Mouse (Mus musculus) stomach, postnatal 0 days (tissue): ENCODE data around the gene Ncoa3. TPM values are rescaled to one million over a fixed set of nuclear protein-coding genes. Genes with fewer than 3 reads are reported as not detected.
A peak's percentile ranks its signal among the peaks of the same experiment; 100 is the strongest.

ENCODE experiments used
- ATAC-seq: fragments of 200-750 bp; cut with Nextera tagmentation; 2 replicates; pipeline ENCODE4 v1.8.0; 2017; ENCODE audit not compliant: low FRiP score, low TSS enrichment
- DNase-seq: peaks from one replicate; pipeline ENCODE4 v3.0.0-alpha.2; 2016; ENCODE audit warnings: low spot score
- H3K27ac ChIP-seq: fragments of 300-500 bp; sonication (generic); replicated peaks from 2 replicates; pipeline ENCODE4 v1.5.1; 2014; ENCODE audit warnings: mild to moderate bottlenecking, control low read depth
- H3K27me3 ChIP-seq: fragments of 300-500 bp; sonication (generic); 2 replicates; pipeline ENCODE4 v1.6.1; 2014; ENCODE audit warnings: low read length; ENCODE audit not compliant: control insufficient read depth, insufficient read depth
- H3K36me3 ChIP-seq: fragments of 300-500 bp; sonication (generic); 2 replicates; pipeline ENCODE4 v1.6.1; 2014; ENCODE audit warnings: low read length, mixed read lengths; ENCODE audit not compliant: control insufficient read depth, insufficient read depth
- H3K4me1 ChIP-seq: fragments of 300-500 bp; sonication (generic); replicated peaks from 2 replicates; pipeline ENCODE4 v1.6.1; 2014; ENCODE audit warnings: antibody characterized with exemption; ENCODE audit not compliant: control insufficient read depth, insufficient read depth
- H3K4me2 ChIP-seq: fragments of 300-500 bp; sonication (generic); replicated peaks from 2 replicates; pipeline ENCODE4 v1.6.1; 2014; ENCODE audit warnings: low read depth, mild to moderate bottlenecking, control low read depth, moderate library complexity
- H3K4me3 ChIP-seq: fragments of 300-500 bp; sonication (generic); 2 replicates; pipeline ENCODE4 v1.5.1; 2014; ENCODE audit warnings: low read depth, low read length, control low read depth
- H3K9ac ChIP-seq: fragments of 300-500 bp; sonication (generic); 2 replicates; pipeline ENCODE4 v1.6.1; 2014; ENCODE audit warnings: mild to moderate bottlenecking, low read length, control low read depth, mixed read lengths
- H3K9me3 ChIP-seq: fragments of 300-500 bp; sonication (generic); 2 replicates; pipeline ENCODE4 v1.6.1; 2016; ENCODE audit warnings: low read length; ENCODE audit not compliant: control insufficient read depth
- CTCF ChIP-seq: IDR thresholded peaks from 2 replicates; pipeline ENCODE4 v1.5.1; 2016; ENCODE audit warnings: antibody characterized with exemption, low read depth, mild to moderate bottlenecking, moderate library complexity
- EP300 ChIP-seq: optimal IDR thresholded peaks from 2 replicates; pipeline ENCODE3; 2016; ENCODE audit warnings: antibody characterized with exemption
- WGBS: fragments of 180-500 bp; shearing (Covaris S2); extraction: QIAGEN DNeasy Blood & Tissue Kit; methylation state at CpG from one replicate; pipeline ENCODE4 v1.1.7; 2014; 5-methylcytosine and 5-hydroxymethylcytosine counted together
- polyA plus RNA-seq: library from polyadenylated mRNA; unstranded; fragments of >200 nt; fragmentation: Nextera tagmentation; extraction: Ambion mirVana; gene quantifications from 2 replicates; pipeline ENCODE4 v1.2.1, GENCODE M21; 2015

Ncoa3 gene
- polyA plus RNA-seq, 1 experiment from 2014 or later, result 7.5 TPM

DNA sequence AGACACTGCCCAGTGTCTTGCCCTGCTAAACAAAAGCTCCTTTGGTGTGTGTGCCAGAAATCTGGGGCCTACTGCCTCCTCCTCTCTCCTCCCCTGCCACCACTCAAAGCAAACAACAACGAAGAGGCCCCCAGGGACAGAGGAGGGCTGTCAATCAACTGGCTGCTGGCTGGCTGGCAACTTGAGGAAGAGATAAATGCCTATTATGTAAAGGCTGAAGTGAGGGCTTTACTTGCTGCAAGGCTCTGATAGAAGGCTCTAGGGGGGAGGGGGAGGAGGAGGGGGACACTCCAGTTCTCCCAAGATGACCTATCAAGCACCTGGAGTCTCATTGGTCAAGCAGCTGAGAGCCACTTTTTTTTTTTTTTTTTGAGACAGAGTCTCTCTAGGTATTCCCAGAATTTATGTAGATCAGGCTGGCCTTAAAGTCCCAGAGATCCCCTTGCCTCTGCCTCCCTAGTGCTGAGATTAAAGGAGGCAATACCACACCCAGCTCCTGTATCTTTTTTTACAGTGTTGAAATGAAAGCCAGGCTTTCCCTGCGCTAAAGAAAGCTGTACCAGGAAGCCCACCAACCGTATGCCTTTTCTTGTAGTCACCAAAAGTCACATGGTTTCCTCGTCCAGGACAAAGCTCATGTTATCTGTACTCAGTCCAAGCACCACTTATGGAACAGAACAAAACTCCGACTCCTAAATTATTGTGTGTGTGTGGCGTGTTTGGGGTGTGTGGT lies 24.4 kb upstream of the Ncoa3 start:
- H3K4me2 ChIP-seq, result no peak overlapping the region
- peak; percentile 0; the same call in 1 of the 2 replicates for ATAC-seq

GRCm38 (mm10) chr2:165968876-165969275 lies 23.6 kb upstream of the Ncoa3 start:
- ATAC-seq (peak; percentile 93), DNase-seq (peak; percentile 84)
- no peaks in the 10 kb centered on the region for H3K9me3 ChIP-seq
- peak overlapping the region; percentile 67 for H3K27ac ChIP-seq
- WGBS, result 15% methylated on average over 3 of the region's 3 CpGs
- no peaks in the 10 kb centered on the region for H3K27me3 ChIP-seq
- no peak overlapping the region for H3K4me3 ChIP-seq
- no peaks in the 10 kb centered on the region for H3K4me1 ChIP-seq
- TF ChIP-seq EP300 (no peak), CTCF (no peak)
- no peaks in the 10 kb centered on the region for H3K36me3 ChIP-seq
- no peak overlapping the region for H3K4me2 ChIP-seq
- H3K9ac ChIP-seq, result no peak overlapping the region

More for the DNA sequence above, 24.4 kb upstream of the Ncoa3 start:
- no peaks in the 10 kb centered on the region for H3K9me3 ChIP-seq
- H3K27ac ChIP-seq, result peak overlapping the region; percentile 58; the same call in 1 of the 2 replicates
- TF ChIP-seq CTCF (no peak), EP300 (no peak)
- WGBS, result 60% methylated on average over 6 of the region's 6 CpGs
- H3K4me3 ChIP-seq, result no peak overlapping the region
- H3K27me3 ChIP-seq, result no peaks in the 10 kb centered on the region
- no peak for DNase-seq
- H3K36me3 ChIP-seq, result no peaks in the 10 kb centered on the region
- no peak overlapping the region for H3K9ac ChIP-seq
- H3K4me1 ChIP-seq, result no peaks in the 10 kb centered on the region

GRCm38 (mm10) chr2:165969391-165969790 lies 23.0 kb upstream of the Ncoa3 start:
- no peak for TF ChIP-seq EP300
- TF ChIP-seq CTCF, result no peak
- no peaks in the 10 kb centered on the region for H3K9me3 ChIP-seq
- 0 out of 2 replicates have a peak overlapping the region, but pooled peaks have one; percentile 8 for H3K4me2 ChIP-seq
- ATAC-seq (peak; percentile 57), DNase-seq (peak; percentile 72)
- H3K4me3 ChIP-seq, result no peak overlapping the region
- no peaks in the 10 kb centered on the region for H3K27me3 ChIP-seq
- no peaks in the 10 kb centered on the region for H3K4me1 ChIP-seq
- no peaks in the 10 kb centered on the region for H3K36me3 ChIP-seq
- no peak overlapping the region for H3K9ac ChIP-seq
- peak overlapping the region; percentile 67 for H3K27ac ChIP-seq
- 28% methylated on average over 8 of the region's 8 CpGs for WGBS

GRCm38 (mm10) chr2:165969961-165970360 lies 22.5 kb upstream of the Ncoa3 start:
- WGBS, result 84% methylated on average over 13 of the region's 13 CpGs
- Histone ChIP-seq H3K36me3 (no peaks in the 10 kb centered on the region), H3K27ac (peak overlapping the region; percentile 67; the same call in 1 of the 2 replicates), H3K4me3 (no peak overlapping the region), H3K4me2 (no peak overlapping the region), H3K9me3 (no peaks in the 10 kb centered on the region), H3K4me1 (no peaks in the 10 kb centered on the region), H3K9ac (no peak overlapping the region), H3K27me3 (no peaks in the 10 kb centered on the region)
- DNase-seq, result no peak
- no peak for ATAC-seq
- TF ChIP-seq CTCF (no peak), EP300 (no peak)

DNA sequence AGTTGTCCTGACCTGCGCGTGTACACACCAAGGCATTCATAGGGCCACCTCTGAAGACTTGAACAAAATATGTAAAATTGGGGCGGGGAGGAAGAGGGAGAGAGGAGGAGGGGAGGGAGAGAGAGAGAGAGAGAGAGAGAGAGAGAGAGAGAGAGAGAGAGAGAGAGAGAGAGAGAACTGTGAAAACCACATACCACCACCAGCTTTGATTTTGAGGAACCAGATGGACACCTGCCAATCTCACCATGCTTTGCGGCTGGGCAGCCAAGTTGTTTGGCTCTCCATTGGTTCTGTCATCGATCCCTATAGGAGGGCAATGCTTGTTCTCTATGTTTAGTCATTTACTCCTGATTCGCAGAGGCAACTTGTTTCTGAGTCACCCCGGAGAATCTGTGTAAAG lies 21.7 kb upstream of the Ncoa3 start:
- 85% methylated on average over 7 of the region's 7 CpGs for WGBS
- no peaks in the 10 kb centered on the region for H3K27me3 ChIP-seq
- ATAC-seq (no peak), DNase-seq (no peak)
- H3K27ac ChIP-seq, result no peak overlapping the region
- no peak overlapping the region for H3K4me3 ChIP-seq
- H3K4me1 ChIP-seq, result no peaks in the 10 kb centered on the region
- H3K4me2 ChIP-seq, result no peak overlapping the region
- H3K9ac ChIP-seq, result no peak overlapping the region
- no peaks in the 10 kb centered on the region for H3K9me3 ChIP-seq
- H3K36me3 ChIP-seq, result no peaks in the 10 kb centered on the region
- TF ChIP-seq EP300, result no peak

- TF ChIP-seq CTCF, result no peak
- no peaks in the 10 kb centered on the region for H3K9me3 ChIP-seq
- H3K4me3 ChIP-seq, result no peak overlapping the region
- H3K4me1 ChIP-seq, result no peaks in the 10 kb centered on the region
- no peak overlapping the region for H3K9ac ChIP-seq
- H3K36me3 ChIP-seq, result no peaks in the 10 kb centered on the region
- H3K4me2 ChIP-seq, result no peak overlapping the region
- WGBS, result 49% methylated on average over 1 of the region's 1 CpGs
- 0 out of 2 replicates have a peak overlapping the region, but pooled peaks have one; percentile 24 for H3K27ac ChIP-seq
- peak; percentile 75 for ATAC-seq
- DNase-seq, result peak; percentile 74
- no peaks in the 10 kb centered on the region for H3K27me3 ChIP-seq
Measured at GRCm38 (mm10) chr2:165974383-165974782, 18.1 kb upstream of the Ncoa3 start.
